Mouse (Mus musculus): ENCODE data around the gene Pprc1. TPM values are rescaled to one million over a fixed set of nuclear protein-coding genes. Genes with fewer than 3 reads are reported as not detected.

Pprc1 gene
- polyA plus RNA-seq, 1 experiment from 2014 or later: 49.4 TPM

Other genes with a start within 250 kb of the Pprc1 start
- gene Kcnip2, start 228.8 kb upstream of the Pprc1 start, polyA plus RNA-seq (2014; fragmentation: Nextera tagmentation; extraction: Ambion mirVana): 1.8 TPM in 2 replicates
- gene Armh3, start 46.4 kb upstream of the Pprc1 start, polyA plus RNA-seq (2014; fragmentation: Nextera tagmentation; extraction: Ambion mirVana): 18.5 and 21.0 TPM in 2 replicates
- gene Hps6, start 41.4 kb upstream of the Pprc1 start, polyA plus RNA-seq (2014; fragmentation: Nextera tagmentation; extraction: Ambion mirVana): 4.1 and 4.2 TPM in 2 replicates
- gene Ldb1, start 328 bp downstream of the Pprc1 start, polyA plus RNA-seq (2014; fragmentation: Nextera tagmentation; extraction: Ambion mirVana): 75.9 and 78.9 TPM in 2 replicates
- gene Nolc1, start 31.0 kb downstream of the Pprc1 start, polyA plus RNA-seq (2014; fragmentation: Nextera tagmentation; extraction: Ambion mirVana): 79.7 and 92.8 TPM in 2 replicates
- gene Elovl3, start 87.0 kb downstream of the Pprc1 start, polyA plus RNA-seq (2014; fragmentation: Nextera tagmentation; extraction: Ambion mirVana): not detected in 2 replicates
- gene Pitx3, start 103.4 kb downstream of the Pprc1 start, polyA plus RNA-seq (2014; fragmentation: Nextera tagmentation; extraction: Ambion mirVana): not detected in 2 replicates
- 56.6 and 63.7 TPM in 2 replicates for gene Gbf1, start 107.6 kb downstream of the Pprc1 start, polyA plus RNA-seq (2014; fragmentation: Nextera tagmentation; extraction: Ambion mirVana)

Data from stomach, embryonic 14.5 days (tissue).